Mouse (Mus musculus): ENCODE data around the gene Txn1.

GRCm38 (mm10) chr4:57952416-57952815 is 3.8 kb downstream of the Txn1 start:
- TF ChIP-seq CTCF (IDR thresholded peaks at IDR 0.05 in 2 of 3, conservative IDR thresholded peaks at IDR 0.05 in 1 of 3; ENCODE audit: control insufficient read depth in 1 of 3, insufficient read depth in 1 of 3, low read depth in 2 of 3, low read length in 3 of 3, poor library complexity in 1 of 3, severe bottlenecking in 1 of 3) (no peak), POLR2A (IDR thresholded peaks at IDR 0.05; ENCODE audit: control insufficient read depth in 1 of 2, insufficient read depth in 1 of 2, low read depth in 1 of 2, low read length in 2 of 2, poor library complexity in 1 of 2) (no peak), ZKSCAN1 (IDR thresholded peaks at IDR 0.05; ENCODE audit: low read depth, low read length) (no peak), EP300 (IDR thresholded peaks at IDR 0.05; ENCODE audit: low read depth in 1 of 2, low read length in 2 of 2) (no peak), TCF12 (IDR thresholded peaks at IDR 0.05; ENCODE audit: low read depth, low read length) (no peak), SIN3A (IDR thresholded peaks at IDR 0.05; ENCODE audit: low read length) (no peak), ZMIZ1 (IDR thresholded peaks at IDR 0.05; ENCODE audit: low read depth, low read length) (no peak), MEF2A (IDR thresholded peaks at IDR 0.05; ENCODE audit: extremely low read depth, insufficient replicate concordance, low read depth, low read length, poor library complexity, severe bottlenecking) (no peak), ZNF384 (IDR thresholded peaks at IDR 0.05; ENCODE audit: low read depth, low read length) (no peak)

All from MEL (cell line).